Mouse (Mus musculus) adrenal gland, adult 2 months (tissue): ENCODE results near the gene Efemp2. TPM values are rescaled to one million over a fixed set of nuclear protein-coding genes. Genes with fewer than 3 reads are reported as not detected.
A peak's percentile ranks its signal among the peaks of the same experiment; 100 is the strongest.

Source experiments
- DNase-seq: peaks from one replicate; pipeline ENCODE4 v3.0.0; 2021
- polyA plus RNA-seq: library from polyadenylated mRNA; depleted of rRNA; stranded (reverse); fragments of >200 nt; gene quantifications from 2 replicates; pipeline ENCODE4 v1.2.3, GENCODE M21; 2012
- total RNA-seq, 2 experiments: library from RNA; stranded (reverse); gene quantifications; 2 replicates each; pipeline ENCODE4 v1.2.3; 2021

Gene Efemp2
- total and polyA plus RNA-seq, 3 experiments: 49.7 to 112 (median 107) TPM

- peak; percentile 81 for DNase-seq
These were observed 4.0 kb downstream of the Efemp2 start for GRCm38 (mm10) chr19:5477668-5478300.

- no peak for DNase-seq
These were observed 6.3 kb downstream of the Efemp2 start for GRCm38 (mm10) chr19:5480016-5480415.

- DNase-seq: no peak
These were observed 7.6 kb downstream of the Efemp2 start for GRCm38 (mm10) chr19:5481398-5481797.

GRCm38 (mm10) chr19:5483386-5484359 is 9.9 kb downstream of the Efemp2 start:
- DNase-seq: no peak

- no peak for DNase-seq
These were observed 10.7 kb downstream of the Efemp2 start for GRCm38 (mm10) chr19:5484496-5484895.

GRCm38 (mm10) chr19:5485371-5485770 is 11.6 kb downstream of the Efemp2 start:
- DNase-seq: no peak

- no peak for DNase-seq
These were observed 12.1 kb downstream of the Efemp2 start for GRCm38 (mm10) chr19:5485821-5486220.

GRCm38 (mm10) chr19:5486286-5486685 is 12.5 kb downstream of the Efemp2 start:
- no peak for DNase-seq

GRCm38 (mm10) chr19:5486771-5487170 is 13.0 kb downstream of the Efemp2 start:
- no peak for DNase-seq

GRCm38 (mm10) chr19:5487768-5488550 is 14.2 kb downstream of the Efemp2 start, which contains the start of gene Mus81:
TSS of gene Mus81 (minus strand) at chr19:5488402.
- peak; percentile 98 for DNase-seq

GRCm38 (mm10) chr19:5488878-5489571 is 15.3 kb downstream of the Efemp2 start:
- DNase-seq: peak; percentile 98

GRCm38 (mm10) chr19:5489721-5490120 is 16.0 kb downstream of the Efemp2 start:
- DNase-seq: peak; percentile 9

- peak; percentile 97 for DNase-seq
These were observed 16.7 kb downstream of the Efemp2 start, which contains the start of gene Cfl1 for GRCm38 (mm10) chr19:5490313-5490897. TSS of gene Cfl1 (plus strand) at chr19:5490455.

- DNase-seq: peak; percentile 92
These were observed 17.3 kb downstream of the Efemp2 start for GRCm38 (mm10) chr19:5490898-5491708.

GRCm38 (mm10) chr19:5492641-5493040 is 18.9 kb downstream of the Efemp2 start:
- DNase-seq: no peak

- DNase-seq: peak; percentile 56
These were observed 19.6 kb downstream of the Efemp2 start for GRCm38 (mm10) chr19:5493301-5493721.

- no peak for DNase-seq
These were observed 20.6 kb downstream of the Efemp2 start for GRCm38 (mm10) chr19:5494314-5494713.

GRCm38 (mm10) chr19:5495353-5496051 is 21.7 kb downstream of the Efemp2 start:
- DNase-seq: peak; percentile 8

- DNase-seq: no peak
These were observed 22.3 kb downstream of the Efemp2 start for GRCm38 (mm10) chr19:5496052-5496370.
